Mouse (Mus musculus) right cerebral cortex, adult 2 months (tissue): ENCODE measurements around the gene Trpv4.

ENCODE experiments used
- DNase-seq, 2 experiments: peaks; one replicate each; pipeline ENCODE4 v3.0.0; 2021 to 2022; ENCODE audit warnings: low spot score in 2 of 2

Gene Trpv4

DNA sequence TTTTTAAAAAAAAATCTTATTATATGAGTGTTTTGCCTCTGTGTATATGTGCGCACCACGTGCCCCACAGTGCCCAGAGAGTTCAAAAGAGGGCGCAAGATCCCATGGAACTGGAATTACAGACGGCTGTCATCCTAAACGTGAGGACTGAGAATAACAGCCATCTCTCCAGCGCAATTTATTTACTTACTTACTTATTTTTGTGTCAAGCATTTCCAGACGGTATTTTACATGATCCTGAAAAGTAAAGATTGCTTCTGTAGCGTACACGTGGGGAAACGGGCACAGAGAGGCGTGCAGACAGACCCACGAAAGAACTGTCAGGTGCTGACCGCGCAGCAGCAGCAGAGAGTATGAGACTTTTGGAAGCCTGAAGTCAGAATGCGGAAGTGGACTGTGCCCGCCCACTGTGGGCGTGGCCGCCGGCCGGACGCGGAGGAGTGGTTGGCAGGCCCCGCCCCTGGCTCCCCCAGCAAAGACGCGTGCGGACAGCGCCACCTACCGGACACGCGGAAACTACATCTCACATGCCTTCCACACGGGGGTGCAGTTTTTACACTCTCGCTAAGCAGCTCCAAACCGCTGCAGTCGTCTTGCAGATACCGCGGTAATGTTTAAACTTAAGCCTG is 9.1 kb upstream of the Trpv4 start:
- peak; percentile 99 for DNase-seq

DNA sequence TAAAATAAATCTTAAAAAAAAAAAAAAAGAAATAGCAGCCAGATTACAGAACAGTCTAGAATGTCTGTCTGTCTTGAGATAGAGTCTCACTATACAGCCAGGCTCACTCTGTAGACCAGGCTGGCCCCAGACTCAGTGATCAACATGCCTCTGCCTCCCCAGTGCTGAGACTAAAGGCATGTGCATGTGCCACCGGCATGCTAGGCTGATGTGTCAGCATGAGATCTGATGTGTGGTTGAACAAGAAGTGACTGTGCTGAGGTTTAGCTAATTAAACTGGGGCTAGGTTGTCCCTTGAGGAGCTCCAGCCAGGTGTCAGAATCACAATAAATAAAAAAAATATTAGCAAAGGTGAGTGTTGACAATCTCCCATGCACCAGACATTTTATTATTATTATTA is 8.4 kb upstream of the Trpv4 start:
- no peak for DNase-seq

DNA sequence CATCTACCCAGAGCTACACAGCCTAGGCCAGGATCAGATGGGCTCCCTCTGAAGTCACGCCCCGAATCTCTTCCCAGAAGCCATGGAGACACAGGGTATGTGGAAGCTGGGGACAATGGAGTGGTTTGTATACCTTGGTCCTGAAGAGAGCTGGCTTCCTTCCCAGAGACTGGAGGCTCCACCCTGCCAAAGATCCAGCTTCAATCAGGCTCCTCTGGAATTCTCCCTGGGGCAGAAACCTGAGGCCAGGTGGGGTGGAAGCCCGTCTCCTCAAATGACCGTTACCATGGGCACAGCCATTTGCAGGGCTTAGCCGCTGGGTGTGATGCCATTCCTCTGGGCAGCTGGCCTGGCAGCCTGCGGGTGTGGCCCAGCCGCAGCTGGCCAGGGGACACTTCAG is 6.5 kb upstream of the Trpv4 start:
- no peak for DNase-seq

DNA sequence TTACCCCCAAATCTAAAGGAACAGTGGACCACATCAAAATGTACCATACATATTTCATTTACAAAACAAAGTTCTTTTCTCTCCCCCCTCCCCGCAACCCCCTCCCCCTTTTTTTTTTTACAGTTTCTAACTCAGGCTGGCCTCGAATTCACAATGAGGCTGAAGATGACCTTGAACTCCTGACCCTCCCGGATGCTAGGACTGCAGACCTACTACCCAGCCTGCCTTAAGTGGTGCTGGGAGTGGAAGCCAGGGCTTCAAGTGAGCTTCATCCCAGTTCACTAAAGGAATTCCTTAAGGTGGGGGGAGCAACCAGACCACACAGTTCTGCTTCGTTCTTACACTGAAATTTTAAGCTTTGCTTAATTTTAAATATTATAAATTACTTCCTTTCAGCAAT is 5.9 kb upstream of the Trpv4 start:
- no peak for DNase-seq

DNA sequence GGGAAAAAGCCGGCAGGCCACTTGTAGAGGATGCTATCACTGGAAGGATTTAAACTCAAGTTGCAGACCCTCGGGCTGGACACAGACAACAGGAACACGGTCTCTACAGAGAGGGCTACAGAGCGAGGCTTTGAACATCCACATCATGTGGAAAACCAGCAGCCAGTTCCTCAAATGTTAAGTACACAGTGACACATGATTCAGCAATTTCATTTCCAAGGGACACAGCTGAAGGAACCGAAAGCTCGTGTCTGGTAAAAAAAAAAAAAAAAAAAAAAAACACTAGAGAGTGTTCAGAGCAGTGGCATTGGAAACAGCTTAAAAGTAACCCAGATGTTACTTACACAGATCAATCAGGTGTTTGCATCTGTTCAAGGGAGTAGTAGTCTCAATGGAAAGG is 2.8 kb upstream of the Trpv4 start:
- no peak for DNase-seq

DNA sequence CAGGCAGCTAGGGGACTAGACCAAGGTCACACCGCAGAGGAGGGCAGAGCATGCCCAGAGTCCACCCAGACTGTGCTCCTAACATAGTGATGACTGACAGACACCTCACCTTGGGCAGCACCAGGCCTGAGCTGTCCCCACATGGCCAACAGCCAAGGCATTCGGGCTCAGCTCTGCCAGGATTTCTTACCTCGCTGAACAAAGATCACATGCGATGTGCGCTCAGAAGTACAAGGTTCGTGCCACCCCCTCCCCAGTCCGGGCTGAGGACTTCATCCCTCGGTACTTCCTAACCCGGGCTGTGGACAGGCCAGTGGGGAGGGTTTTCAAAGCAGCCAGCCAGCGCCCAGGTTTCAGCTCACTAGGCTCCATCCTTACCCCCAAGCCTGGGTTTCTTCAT is 795 bp downstream of the Trpv4 start:
- no peak for DNase-seq

DNA sequence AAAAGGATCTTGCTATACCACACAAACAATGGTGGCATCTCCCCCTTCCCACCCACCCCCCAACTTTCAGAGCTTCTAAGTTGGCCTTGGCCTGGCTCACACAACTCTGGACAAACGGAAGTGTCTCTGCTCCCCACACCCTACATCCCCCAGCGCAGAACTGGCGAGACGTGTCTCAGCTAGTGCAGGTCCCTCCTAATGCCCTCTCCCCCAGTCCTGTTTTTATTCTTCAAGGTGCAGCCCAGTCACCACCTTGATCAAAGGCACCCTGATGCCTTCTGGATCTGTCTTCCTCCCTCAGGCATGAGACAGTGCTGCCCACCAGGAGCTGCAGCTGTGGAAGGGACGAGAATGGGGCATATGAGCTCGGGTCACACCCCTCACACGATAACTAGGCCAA is 1.9 kb downstream of the Trpv4 start:
- no peak for DNase-seq

DNA sequence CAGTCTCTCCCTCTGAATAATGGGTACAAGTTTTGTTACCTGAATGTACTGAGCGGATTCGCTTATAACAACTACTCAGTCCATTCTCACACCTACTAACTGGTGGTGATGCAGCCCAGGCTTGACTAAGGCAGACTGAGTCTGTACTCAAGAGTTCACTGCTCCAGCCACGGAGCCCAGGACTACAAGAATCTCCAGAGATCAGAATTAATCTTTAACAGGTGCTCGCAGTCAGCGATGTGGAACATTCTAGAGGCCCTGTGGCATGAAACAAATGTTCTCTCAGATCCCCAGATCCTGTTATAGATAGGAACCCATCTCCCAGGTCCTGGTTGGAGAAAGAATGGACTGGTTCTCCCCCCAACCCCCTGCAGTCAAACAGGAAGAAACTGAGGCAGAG is 2.5 kb downstream of the Trpv4 start:
- no peak for DNase-seq

DNA sequence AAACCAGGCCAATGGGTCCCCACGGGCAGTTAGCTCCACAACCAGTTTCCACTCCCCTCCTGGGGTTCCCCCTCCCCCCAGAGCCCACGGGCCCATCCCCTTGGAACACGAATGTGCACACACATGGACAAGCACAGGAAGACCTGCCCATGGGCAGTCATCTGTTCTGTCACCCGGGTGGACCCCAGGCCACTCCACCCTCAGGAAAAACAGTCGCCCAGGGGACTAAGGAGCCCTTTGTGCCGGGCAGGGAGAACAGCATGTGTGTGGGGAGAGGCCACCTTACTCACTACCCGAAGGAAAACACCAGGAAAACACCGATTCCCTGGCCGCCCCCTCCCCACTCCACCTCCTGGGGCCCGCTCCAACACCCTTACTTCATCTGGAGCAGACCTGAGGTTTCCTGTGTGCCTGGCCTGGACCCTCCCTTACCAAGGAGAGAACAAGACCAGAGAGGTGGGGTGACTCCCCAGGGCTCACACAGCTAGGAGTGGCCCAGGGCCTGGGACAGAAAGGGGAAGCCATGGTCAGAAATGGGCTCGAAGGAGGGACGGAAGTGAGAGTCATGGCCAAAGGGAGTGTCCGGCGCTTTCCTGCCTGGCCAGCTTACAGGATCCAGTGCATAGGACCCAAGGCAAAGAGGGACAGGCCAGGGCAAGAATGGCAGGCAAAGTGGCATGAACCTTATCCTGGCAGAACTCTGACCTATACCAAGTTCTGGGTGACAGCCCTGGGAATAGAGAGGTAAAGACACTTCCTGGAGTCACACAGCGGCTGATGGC is 4.4 kb downstream of the Trpv4 start:
- no peak for DNase-seq

DNA sequence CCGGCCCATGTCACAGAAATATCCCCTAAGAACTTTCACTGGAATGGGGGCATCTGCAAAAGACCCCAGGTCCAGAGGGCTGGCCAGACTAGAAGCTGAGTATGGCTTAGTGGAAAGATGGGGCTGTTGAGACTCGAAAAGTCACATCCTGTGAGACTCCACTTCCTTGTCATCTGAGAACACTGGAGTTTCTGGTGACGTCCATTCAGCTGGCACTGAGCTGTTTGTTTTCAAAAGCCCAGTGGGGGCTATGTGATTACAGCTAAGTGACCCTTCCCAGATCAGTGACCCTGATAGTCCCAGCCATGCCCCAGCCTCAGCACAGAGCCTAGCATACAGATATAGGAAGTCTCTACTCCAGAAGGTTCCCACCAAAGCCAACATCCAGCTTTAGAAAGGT is 6.8 kb downstream of the Trpv4 start:
- no peak for DNase-seq

DNA sequence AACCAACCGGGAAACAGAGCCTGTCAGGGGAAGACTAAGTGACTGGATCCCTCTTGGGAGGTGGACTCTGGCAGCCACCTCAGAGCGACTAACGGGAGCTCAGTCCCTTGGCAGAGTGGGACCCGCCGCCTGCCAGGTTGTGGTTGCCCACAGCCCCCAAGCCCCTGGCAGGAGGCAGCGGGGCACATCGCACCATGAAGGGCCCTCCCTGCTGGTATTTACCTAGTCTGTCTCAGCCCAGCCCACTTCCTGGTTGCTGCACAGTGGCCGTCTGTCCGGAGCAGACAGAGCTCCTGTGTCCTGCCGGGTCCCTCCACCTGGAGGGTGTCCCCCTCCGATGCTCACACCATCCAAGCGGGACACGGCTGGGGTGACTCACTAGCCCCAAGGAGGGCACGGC is 7.2 kb downstream of the Trpv4 start:
- DNase-seq = no peak

DNA sequence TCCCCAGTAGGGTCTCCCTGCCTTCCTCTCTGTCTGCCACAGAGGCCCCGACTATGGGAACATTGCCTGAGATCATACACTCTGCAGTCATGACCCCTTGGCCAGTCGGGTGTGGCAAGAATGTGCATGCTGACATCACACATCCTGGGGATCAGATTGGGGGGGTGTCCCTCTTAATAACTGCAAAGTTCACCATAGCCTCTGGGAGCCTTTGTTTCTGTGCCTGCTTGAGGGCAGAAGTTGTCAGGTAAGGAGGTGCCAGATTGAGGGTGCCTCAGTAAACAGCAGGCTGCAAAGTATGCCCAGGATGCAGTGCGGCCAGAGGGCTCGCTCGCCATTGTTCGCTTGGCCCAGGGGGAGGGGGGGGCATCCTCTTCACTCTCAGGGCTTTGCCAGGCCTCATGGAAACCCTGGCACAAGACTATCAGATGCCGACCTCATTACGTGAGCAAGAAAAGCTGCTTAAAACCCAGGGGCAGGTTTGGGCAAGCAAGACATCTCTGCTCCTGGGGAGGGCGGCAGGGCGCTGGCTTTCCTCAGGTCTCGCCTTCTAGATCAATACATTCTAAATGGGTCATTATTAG is 9.4 kb downstream of the Trpv4 start:
- DNase-seq = no peak

DNA sequence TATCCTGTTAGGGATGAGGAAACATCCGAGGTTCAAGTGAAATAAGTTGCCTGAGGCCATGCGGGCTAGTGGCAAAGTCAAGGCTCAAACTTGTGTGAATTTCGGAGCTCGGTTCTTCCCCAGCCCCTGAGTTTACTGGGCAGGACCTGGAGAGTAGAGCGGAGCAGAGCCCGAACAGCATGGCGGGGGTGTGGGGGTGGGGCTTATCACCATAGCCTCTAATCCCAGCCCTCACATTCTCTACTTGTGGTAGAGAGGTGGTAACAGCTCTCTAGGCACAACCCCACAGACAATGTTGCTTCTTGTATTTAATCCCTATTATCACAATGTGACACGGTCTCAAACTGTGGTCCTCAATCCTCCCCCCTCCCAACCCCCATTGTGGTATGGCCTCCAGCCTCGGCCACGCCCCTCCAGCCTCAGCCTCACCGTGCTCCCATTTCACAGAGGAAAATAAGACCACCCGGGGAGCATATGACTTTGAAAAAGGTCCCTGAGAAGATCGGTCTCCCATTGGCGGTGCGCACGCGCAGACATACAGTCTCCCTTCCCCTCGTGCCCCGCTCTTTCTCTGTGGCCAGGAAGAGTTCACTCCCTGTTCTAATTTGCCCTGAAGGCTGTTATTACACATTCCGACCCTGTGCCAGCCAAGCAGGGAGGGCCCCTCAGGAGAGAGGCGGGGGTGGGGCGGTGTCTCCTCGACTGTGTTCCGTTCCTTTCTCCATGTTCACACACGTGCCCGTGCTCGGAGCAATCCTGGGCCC is 10.8 kb downstream of the Trpv4 start:
- DNase-seq = no peak

DNA sequence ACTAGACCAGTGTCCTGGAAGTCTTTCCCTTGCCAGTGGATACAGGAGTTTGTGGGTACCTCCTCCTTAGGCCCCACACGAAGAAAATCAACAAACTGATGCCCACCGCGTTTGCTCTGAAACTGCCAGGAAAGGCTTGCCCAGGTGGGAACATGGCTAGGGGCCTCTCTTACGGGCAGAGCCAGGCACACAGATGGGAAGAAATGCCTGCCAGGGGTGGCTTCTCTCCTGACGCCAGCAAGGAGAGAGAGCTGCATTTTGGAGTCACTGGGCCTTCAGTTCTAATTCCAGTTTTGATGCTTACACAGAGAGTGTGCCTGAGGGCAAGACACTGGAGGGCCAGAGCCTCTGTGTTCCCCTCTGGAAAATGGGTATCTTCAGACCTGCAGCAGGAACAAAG is 12.3 kb downstream of the Trpv4 start:
- no peak for DNase-seq

DNA sequence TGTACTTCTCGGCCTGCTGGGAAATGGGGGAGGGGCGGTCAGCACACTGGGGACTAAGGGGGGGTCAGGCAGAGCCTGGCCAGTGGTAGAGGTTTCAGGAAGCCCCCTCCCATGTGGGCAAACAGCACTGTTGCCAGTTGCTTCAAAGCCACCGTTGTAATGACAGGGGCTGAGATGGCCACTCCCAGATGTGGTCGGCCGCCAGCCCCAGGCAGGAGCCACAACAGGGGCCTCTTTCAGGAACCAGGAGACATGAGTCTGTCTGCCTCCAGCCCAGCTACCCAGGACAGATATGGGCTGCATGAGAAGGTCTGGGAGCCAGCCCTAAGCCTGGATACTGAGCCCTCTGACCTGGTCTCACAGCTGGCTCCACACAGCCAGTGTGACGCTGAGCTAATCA is 13.3 kb downstream of the Trpv4 start:
- DNase-seq = no peak

DNA sequence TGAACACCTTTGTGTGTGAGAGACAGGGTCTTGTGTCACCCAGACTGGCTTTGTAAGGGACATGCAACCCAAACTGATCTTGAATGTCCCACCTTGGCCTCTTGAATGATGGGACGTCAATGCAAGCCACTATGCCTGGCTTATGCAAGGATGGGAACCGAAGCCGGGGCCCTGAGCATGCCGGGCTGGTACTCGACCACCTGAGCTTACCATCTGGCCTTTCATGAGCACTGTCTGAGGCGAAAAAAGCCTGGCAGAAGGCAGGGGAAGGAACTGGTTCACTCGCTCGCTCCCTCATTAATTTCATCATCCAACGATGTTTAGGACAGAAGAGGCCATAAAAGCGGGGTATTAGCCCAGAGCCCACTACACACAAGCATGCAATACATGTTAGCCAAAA is 17.4 kb downstream of the Trpv4 start:
- DNase-seq = no peak

DNA sequence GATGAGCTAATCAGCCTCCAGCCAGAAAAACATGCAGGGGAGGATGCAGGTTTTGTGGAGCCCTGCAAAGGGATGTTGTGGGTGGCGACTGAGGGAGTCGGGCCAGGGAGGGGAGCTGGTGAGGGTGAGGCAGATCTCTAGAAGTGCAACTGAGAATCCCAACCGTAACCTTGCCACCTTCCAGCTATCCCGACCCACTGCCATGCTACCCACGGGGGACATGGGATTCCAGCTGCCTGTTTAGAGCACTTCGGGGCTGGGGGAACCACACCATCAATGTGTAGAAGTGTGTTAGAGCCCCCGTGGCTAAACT is 18.6 kb downstream of the Trpv4 start:
- DNase-seq = no peak

DNA sequence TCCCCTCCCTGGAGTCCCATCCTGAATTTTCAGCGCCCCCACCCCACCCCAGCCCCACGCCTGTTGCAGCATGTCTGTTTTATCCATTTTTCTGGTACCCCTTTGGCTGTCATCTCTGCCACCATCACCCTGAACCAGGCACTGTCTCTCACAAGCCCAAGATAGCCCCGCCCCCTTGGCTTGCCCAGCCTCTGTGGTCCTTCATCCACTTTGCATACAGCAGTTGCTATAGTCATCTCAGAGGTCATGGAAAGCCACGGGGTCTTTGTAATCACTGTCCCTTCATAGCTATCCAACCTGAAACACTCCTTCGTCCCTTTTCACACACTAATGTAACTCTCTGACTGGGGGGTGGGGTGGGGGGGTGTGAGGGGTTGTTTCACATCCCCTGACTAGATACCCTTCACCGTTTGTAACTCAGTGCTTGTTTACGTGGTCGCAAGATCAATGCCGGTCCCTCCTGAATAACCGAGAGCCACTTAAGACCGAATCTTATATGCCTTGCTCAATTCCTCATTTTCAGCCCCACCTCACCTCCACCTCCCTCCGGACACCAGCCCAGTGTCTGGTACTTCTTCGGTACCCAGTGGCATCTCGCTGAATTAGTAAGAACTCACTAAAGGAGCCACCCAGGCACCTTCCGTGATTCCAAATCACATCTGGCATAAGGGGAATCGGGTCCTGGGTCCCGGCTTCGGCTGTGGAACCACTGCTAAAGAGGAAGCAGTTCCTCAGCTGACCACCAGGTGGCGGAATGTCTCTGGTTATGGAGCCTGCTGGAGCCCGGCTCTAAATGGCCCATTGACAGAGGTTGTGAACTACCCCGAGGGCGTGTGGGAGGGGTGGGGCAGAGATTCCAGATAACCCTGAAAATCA is 19.2 kb downstream of the Trpv4 start:
- DNase-seq = peak; percentile 86 to 92

DNA sequence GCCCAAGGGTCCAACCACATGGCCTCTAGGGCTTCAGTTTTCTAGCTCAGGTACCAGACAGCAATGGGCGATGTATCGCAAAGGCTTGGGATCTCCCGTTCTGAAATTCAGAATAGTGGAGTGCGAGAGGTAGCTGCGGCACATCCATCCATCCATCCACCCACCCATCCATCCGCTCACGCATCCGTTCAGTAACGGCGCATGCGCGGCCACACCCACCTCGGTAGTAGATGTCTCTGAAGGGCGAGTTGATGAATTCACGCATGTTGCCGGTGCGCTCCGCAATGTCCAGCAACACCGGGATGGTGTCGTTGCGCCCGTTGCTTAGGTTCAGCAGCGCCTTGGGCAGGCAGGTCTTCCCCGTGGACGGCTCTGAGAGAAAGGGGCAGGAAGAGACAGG is 22.1 kb downstream of the Trpv4 start:
- DNase-seq = no peak

DNA sequence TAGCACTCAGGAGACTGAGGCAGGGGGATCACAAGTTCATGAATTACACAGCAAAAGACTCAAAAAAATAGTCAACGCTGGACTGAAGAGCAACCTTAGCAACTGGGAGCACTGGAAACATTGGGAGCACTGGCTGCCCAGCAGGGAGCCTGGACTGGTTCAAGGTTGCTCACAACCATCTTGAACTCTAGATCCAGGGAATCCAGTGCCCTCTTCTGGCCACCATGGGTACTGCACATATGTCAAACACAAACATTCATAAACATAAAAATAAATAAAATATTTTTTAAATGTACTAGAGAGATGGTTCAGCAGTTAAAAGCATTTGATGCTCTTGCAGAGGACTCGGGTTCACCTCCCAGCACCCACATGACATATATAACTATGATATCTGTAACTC is 26.9 kb downstream of the Trpv4 start:
- no peak for DNase-seq

DNA sequence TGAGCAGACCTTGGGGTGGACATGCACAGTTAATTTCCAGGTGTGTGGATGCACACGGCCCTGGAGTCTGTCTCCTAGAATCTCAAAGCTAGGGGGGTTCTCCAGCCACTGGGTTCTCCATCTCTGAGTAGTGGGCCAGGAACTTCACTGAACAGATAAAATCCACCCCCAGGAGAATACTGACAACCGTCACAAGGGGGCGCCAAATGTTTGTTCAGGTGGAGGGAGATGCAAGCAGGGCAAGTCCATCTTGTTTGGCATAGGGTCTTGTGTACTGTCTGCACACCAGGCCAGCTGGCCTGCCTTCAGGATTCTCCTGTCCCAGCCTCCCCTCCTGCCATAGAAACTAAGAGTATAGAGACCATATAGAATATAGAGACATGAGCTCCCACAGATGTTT is 32.6 kb downstream of the Trpv4 start:
- peak; percentile 44 to 78 for DNase-seq

DNA sequence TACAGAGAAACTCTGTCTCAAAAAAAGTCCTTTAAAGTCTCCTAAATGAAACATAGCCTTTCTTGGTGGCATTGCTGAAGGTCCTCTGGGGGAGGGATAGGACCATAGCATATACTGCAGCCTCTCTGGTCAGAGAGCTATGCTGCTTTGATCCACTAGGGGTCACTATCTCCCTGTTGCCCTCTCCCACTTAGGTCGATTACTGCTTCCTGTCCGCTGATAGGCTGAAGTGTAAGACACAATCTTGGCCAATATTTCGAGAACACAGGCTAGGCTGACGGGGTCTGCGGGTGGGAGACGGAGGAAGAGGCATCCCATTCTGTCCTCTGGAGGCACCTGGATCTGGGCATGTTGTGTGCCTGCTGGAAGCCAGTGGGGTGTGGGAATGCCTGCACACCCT is 37.9 kb downstream of the Trpv4 start:
- no peak for DNase-seq
